1 mouse cellular context compared by ENCODE assay signal in the genomic region with DNA sequence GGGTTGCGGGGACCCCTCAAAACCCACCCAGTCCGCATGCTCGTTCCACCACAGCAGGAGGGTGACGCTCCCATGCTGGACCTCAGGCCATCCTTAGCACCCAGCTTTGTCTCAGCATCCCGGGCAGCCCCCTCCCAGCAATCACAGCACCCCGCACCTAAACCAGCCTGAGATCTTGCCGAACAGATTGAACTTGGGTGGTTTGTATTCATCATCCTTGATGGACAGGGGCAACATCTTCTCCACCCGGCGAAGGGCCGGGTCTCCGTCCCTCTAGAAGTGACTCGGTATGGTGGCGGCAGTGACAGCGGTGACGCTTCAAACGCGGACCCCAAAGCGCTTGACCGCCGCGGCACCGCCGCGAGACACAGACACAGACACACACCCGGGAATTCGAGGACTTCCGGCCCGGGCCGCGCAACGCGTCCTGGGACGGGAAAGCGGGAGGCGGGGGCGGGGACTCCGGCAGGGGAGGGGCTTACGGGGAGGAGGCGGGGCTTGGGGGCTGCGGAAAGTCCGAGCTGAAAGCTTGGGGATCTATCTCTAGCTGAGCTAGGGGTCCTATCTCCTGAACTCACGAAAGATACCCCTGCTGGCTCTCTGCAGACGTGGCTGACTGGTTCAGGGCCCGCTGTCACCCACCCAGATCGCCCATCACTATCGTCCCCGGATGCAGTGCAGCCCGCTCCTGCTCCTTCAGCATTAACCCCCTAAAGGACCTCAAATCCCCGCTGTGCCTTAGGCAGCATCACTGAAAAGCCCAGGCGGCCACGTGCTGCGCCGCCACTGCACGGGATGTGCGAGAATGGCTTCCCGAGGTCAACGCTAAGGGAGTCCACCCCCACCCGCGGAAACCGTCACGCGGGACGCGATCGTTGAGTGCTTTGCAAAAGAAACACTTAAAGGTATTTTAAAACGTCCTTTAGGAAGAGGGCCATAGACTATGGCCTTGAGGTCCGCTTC.
TF ChIP-seq lines count a peak whose summit lies in the region.

Gene Slc30a7 (minus strand): TSS at position 429 of the 963 bp plus-strand sequence.
Gene Extl2 (plus strand): TSS at position 485 of the 963 bp plus-strand sequence.

TF ChIP-seq in CH12.LX, 34 proteins besides CTCF, POLR2A, EP300 and RAD21 (continued from another document):
- TF ChIP-seq KAT2A (IDR thresholded peaks at IDR 0.05; ENCODE audit: insufficient replicate concordance, low read length) (0 out of 2 replicates have a peak, but pooled peaks have one; percentile 64), ETS1 (conservative IDR thresholded peaks at IDR 0.05; ENCODE audit: low read depth, low read length) (no peak), ZC3H11A (IDR thresholded peaks at IDR 0.05; ENCODE audit: low read depth, low read length) (no peak), SMC3 (IDR thresholded peaks at IDR 0.05; ENCODE audit: low read depth, low read length) (no peak), BHLHE40 (IDR thresholded peaks at IDR 0.05; ENCODE audit: low read depth, low read length) (peak; percentile 87), ZKSCAN1 (IDR thresholded peaks at IDR 0.05; ENCODE audit: borderline replicate concordance, low read depth, low read length) (no peak), CHD2 (IDR thresholded peaks at IDR 0.05; ENCODE audit: low read length) (peak; percentile 61), E2F4 (IDR thresholded peaks at IDR 0.05; ENCODE audit: insufficient replicate concordance, low read depth, low read length) (no peak), ZMIZ1 (IDR thresholded peaks at IDR 0.05; ENCODE audit: low read depth, low read length) (peak; percentile 65; the same call in 1 of the 2 replicates), HCFC1 (IDR thresholded peaks at IDR 0.05; ENCODE audit: low read depth, low read length) (peak; percentile 79), MEF2A (IDR thresholded peaks at IDR 0.05; ENCODE audit: borderline replicate concordance, low read depth, low read length) (0 out of 2 replicates have a peak, but pooled peaks have one; percentile 54), JUND (conservative IDR thresholded peaks at IDR 0.05; ENCODE audit: low read depth, low read length) (no peak), IRF4 (IDR thresholded peaks at IDR 0.05; ENCODE audit: low read depth, low read length) (peak; percentile 47), SIN3A (IDR thresholded peaks at IDR 0.05; ENCODE audit: low read length) (peak; percentile 64), USF1 (IDR thresholded peaks at IDR 0.05; ENCODE audit: low read depth, low read length) (no peak), MYC (IDR thresholded peaks at IDR 0.05; ENCODE audit: low read depth, low read length) (peak; percentile 83), NELFE (IDR thresholded peaks at IDR 0.05; ENCODE audit: low read depth, low read length) (peak; percentile 76), POLR2AphosphoS2 (IDR thresholded peaks at IDR 0.05; ENCODE audit: low read depth, low read length) (peak; percentile 20; the same call in 1 of the 2 replicates), ELF1 (IDR thresholded peaks at IDR 0.05; ENCODE audit: low read depth, low read length) (peak; percentile 82), TBP (conservative IDR thresholded peaks at IDR 0.05; ENCODE audit: low read depth, low read length) (no peak), CHD1 (IDR thresholded peaks at IDR 0.05; ENCODE audit: low read depth, low read length) (peak; percentile 82), MXI1 (IDR thresholded peaks at IDR 0.05; ENCODE audit: low read depth, low read length) (peak; percentile 95), JUN (IDR thresholded peaks at IDR 0.05; ENCODE audit: insufficient read depth, low read depth, low read length) (no peak), UBTF (IDR thresholded peaks at IDR 0.05; ENCODE audit: low read depth, low read length) (no peak), USF2 (conservative IDR thresholded peaks at IDR 0.05; ENCODE audit: low read depth, low read length) (no peak), MAFK (IDR thresholded peaks at IDR 0.05; ENCODE audit: insufficient replicate concordance, low read length) (no peak), TCF12 (IDR thresholded peaks at IDR 0.05; ENCODE audit: low read depth, low read length) (peak; percentile 77), MAX (IDR thresholded peaks at IDR 0.05; ENCODE audit: low read length) (peak; percentile 83)
